Mouse (Mus musculus) c-Kit-positive CD71-positive TER-119-negative erythroid progenitor cells, embryonic 14.5 days (primary cell): ENCODE measurements around the gene Tbc1d32.
"Not testable (repeated sequence)": the region's sequence is repeated elsewhere in the genome, so short reads cannot be mapped to it uniquely, and the experiment has no call there.

Source experiments
- DNase-seq: peaks from one replicate; pipeline ENCODE4 v3.0.0-alpha.2; 2013; ENCODE audit warnings: low read depth

Tbc1d32 gene

DNA sequence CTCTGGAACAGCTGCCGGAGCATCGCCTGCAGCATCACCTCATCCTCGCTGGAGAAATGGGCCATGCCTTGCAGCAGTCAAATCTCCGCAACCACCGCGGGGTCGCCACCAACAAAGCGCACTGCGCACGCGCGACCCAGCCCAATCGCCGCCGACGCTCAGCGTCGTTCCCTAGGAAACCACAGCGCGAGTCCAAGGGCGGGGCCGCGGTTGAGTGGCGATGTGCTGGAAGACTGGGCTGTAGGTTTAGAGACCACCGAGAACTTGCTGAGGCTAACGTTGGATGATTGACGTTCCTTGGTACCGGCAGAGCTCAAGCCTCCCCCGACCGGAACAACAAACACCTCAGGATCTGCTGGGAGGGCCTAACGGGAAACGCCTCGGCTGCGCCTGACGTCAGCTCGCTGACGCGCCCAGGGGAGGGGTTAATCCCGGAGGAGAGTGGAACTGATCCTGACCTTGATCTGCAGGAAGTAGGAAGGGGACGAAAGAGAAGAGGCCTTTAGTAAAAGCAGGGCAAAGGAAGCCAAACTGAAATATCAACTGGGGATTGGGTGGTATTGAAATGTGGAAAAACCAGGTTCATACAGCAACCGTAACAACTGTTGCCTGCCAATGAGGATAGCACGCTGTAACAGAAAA, at the start of gene Tbc1d32:
Tbc1d32 (minus strand) TSS at position 122 of the 642 bp plus-strand sequence.
- peak; percentile 67 for DNase-seq

DNA sequence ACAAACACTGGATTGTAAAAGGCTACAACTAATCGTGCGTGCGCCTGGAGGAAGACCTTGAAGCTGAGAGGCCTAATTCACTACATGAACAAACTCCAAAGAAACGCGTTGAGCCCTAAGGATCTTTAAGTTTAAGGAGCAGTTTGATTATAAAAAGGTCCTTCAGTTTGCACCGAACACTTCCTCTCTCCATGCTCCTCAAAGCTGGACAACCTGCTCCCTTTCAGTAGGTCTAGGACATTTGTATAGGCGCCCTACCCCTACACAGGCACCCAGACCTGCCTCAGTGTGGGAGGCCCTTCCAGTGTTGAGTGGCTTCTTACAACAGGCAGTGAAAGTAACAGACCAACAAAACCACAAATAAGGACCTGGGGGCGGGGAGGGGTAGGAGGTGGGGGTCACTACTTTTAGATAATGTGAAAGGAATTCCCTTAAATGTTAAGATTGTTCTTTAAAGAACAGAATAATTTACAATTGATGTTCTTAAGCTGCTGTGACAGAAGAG, 666 bp downstream of the Tbc1d32 start:
- no peak for DNase-seq

DNA sequence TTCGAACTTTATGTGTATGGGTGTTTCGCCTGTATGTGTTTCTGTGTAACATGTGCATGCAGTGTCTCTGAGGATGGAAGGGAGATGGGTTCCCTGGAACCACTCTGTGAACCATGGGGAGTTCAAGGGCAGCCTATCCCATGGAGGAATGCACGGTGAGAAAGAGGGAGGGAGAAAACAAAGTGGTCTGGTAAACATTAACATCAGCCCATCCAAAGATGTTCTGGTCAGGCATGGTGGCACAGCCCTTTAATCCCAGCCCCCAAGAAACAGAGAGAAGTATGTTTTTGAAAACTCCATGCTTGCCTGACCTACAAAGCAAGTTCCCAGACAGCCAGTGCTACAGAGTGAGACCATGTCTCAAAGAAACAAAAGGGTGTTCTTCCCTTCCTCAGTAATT, 12.7 kb downstream of the Tbc1d32 start:
- no peak for DNase-seq

DNA sequence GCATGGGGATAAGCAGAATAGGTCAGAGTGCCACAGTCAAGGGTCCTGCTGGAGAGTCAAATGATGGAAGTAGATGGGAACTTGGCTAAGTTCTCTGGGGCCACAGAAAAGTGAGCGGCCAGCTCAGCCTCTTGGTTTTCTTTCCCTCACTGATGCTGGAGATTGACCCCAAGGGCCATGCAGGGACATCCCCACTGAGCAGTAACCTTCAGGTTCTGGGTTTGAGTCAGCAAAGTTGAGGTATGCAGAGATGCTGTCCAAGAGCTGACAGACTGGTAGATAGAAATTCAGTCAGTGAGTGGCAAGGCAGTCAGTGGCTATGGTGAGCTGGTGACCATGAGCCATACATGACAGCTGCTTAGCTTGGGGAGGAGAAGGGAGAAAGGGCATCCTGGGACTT, 18.1 kb downstream of the Tbc1d32 start:
- no peak for DNase-seq

DNA sequence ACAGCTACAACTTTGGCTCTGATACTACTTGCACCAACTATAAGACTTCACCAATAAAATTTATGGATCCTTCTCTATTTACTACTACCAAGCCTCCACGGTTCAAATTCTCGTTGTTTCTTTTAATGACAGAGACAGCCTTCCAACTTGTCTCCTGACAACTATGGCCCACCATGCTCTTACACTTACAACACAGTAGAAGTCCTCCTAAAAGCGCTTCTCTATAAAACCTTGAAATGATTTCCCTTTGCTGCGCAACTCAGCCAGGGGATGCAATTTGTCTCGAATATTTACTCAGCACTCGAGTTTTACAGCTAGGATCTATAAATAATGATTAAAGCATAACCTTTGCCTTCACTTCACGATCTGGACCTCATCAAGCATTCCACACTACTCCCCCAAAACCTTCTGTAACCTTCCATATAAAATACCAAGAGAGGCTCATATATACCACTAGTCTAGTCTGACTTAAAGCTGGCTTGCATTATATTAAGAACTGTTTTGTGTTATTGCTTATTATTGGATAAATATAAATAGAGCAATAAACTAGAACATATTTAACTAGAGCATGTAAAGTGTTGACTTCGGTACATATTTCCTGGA, 21.6 kb downstream of the Tbc1d32 start:
- no peak for DNase-seq

DNA sequence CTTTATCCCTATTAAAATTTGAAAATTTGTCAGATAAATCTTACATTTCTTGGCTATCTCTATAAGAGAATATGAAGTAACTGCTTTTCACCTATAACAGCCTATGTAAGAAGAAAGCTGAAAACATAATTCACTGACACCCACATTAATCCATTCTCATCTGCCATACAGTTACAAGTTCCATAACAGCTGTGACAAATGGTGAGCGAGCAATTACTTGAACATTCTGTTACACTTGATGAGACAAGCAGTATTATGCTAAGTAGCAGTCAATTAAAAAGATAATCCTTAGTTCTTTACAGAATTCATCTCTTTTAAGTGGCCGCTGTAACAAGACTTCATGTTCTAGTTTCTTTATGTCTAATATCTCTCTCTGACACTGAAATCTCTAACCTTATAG, 24.1 kb downstream of the Tbc1d32 start:
- DNase-seq, result no peak

DNA sequence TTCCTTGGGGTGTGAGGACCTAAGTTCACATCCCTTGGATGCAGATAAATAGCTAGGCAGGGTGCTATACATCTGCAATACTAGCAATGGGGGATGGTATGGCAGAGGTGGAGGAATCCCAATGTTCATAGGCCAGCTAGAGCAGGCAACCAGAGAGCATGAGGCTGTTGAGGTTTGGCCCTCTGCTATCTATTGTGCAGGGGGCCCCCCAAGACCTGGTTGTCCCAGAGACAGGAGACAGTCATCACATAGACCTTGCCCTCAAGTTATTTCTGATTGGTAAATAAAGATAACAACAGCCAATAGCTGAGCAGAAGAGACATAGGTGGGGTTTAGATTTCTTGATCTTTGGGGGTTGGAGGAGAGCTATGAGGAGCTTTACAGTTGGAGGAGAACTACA, 28.6 kb downstream of the Tbc1d32 start:
- no peak for DNase-seq

DNA sequence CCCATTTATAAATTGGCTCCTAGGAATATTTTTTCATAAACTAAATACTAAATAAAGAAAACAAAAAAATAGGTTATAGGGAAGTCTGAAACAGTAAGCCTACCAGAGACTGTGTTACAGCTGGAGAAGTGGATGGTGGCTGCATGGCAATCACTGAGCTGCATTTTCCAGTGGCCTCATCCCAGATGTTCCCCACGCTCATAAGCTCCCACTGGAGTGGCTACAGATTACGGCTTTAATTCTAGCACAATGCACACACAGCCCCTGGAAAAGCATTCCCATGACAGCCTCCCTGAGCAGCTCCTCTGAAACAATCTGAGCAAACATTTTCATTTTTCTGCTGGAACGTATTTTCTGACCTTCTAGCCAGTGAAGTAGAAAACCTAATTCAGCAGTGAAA, 29.8 kb downstream of the Tbc1d32 start:
- no peak for DNase-seq

DNA sequence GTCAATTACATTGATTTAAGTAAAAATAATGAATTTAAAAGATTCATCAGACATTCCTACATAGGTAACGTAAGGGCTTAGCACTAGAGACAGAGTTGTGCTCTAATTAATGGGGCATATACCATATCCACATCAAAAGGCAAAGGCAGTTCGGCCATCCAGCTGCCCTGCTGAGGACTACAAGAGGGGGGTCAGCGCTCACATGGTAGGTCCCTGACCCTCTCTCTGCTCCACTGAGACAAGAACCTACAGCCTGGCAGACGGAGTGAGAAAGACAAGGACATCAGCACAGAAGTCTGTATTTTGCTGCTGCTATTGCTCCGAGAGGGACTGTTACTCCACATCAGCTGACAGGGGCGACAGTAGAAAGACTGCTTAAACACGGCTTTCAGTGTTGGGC, 34.2 kb downstream of the Tbc1d32 start:
- no peak for DNase-seq

DNA sequence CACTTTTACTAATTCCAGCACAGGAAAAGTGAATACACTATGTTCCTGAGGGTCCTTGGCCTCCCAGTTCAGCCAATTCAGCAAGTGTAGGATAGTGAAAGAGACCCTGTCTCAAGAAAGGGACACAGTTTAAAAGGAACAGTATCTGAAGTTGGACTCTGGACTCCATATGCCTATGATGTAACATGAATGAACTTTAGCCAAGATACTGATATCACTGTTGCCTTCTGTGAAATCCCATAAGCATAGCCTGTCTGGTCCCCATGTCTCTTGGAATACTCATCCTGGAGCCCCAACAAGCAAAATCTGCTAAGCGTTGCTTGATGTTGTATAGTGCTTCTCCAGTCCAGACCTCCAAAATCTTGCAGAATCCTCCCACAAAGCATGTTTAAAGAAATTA, 46.8 kb downstream of the Tbc1d32 start:
- no peak for DNase-seq

DNA sequence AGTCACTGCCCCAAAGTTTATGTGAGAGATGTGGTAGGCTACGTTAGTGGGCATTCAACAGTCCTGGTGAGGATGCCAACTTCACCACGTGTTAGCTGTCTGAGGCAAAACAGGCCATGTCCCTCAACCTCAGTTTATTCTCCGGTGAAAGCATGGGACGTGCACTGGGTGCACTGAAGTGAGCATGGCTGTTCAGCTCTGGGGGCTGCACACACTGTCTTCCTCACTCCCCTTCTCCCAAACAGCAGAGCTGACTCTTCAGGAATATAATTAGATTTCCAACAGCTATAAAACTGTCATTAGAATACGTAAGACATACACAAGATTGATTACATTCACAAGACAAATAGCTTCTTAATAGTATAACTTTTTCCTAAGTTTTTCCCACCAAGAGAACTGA, 55.3 kb downstream of the Tbc1d32 start:
- DNase-seq, result no peak

DNA sequence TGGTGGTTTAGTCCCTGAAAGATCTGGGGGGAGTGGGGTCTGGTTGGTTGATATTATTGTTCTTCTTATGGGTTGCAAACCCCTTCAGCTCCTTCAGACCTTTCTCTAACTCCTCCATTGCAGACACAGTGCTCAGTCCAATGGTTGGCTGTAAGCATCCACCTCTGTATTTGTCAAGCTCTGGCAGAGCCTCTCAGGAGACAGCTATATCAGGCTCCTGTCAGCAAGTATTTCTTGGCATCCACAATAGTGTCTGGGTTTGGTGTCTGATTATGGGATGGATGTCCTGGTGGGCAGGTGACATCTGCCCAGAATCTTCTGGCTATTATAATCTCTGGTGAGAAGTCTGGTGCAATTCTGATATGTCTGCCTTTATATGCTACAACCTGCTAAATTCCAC, 60.8 kb downstream of the Tbc1d32 start:
- not testable (repeated sequence) for DNase-seq

DNA sequence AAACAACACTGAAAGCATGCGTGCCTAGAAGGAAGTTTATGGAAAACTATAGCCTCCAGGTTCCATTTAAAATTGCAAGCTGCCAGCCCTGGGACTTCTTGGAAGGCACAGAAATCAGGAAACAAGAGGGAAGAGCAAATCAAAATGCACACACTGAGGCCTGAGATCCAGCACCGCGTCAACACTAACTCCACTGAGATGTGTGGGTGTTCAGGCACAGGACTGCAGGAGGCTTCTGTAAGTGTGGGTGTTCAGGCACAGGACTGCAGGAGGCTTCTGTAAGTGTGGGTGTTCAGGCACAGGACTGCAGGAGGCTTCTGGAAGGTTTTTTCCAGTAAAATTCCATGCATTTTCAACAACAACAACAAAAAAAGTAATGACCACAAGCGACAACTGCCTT, 62.7 kb downstream of the Tbc1d32 start:
- no peak for DNase-seq

DNA sequence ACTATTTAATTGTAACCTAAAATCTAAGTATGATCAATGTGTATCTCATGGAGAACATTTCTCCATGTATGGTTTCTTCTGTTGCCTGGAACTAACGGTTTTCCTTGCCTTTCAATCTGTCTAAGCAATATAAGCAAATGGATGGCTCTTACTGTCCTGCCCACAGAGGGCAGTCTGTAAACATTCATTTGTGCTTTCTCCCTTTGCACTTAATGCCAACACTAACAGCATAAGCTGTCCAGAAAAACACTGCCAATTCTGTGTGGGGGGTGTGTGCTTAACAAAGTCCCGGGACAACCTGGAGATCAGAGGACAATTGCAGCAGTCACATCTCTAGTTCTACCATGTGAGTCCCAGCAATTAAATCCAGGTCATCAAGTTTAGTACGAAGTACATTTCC, 64.1 kb downstream of the Tbc1d32 start:
- DNase-seq, result no peak

DNA sequence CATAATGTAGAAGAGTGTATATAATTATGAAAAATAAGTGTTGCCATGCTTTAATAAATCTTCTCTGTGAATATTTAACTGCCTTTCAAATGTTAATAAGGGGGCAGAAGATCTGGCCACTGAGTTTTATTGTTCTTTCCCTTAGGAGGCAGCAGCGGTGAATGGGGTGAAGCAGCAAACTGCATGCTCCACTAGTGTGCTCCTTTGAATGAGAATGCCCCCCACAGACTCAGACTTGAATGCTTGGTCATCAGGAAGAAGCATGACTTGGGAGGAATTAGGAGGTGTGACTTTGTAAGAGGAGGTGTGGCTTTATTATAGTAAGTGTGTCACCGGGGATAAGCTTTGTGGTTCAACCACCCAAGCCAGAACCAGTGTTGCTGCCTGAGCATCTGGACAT, 69.7 kb downstream of the Tbc1d32 start:
- no peak for DNase-seq

DNA sequence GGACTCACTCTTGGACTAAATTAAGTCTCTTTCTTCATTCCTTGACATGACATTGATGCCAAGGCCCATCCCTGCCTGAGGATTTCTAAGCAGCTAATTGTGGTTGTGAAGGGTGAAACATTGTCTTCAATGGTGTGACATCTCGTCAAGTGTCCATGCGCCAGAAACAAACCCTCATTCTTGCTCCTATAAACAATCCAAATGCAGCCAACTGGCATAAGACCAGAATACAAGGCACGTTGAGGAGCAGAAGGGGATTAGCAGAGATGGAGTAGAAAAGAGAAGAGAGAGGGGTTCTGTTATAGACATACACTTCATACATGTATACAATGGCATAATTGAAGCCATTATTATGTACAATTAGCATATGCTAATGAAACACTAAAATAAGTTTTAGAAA, 70.3 kb downstream of the Tbc1d32 start:
- DNase-seq, result no peak

DNA sequence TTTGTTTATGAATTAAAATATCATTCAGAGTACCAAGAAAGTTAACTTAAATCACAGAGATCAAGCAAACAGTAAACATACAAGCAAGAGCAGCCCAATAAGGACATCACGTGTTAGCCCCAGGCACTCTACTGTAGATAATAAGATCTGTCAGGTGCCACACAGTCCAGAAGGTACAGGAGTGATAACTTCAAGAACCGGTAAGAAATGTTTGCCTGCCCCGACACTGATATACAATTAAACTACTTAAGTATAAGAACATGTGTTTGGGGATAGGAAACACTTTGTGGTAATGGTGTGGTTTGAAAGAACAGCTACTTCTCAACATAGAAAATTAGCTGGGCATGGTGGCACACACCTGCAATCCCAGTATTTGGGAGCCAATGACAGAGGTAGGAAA, 71.5 kb downstream of the Tbc1d32 start:
- DNase-seq, result peak; percentile 6

DNA sequence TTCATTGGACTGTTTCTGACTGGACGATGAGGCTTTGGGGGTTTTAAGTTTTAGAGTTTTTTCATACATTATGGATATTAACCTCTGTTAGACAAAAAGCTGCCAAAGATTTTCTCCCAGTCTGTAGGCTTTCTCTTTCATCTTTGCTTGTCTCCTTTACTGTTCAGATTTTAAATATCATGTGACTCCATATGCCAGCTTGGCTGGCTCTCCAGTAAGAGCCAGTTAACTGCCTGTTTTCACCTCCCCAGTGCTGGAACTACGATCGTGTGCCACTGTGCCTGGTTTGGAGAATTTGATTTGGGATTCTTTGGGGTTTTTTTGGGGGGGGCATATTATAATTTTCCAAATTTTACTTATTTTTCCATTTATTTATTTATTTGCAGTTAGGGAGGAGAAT, 79.6 kb downstream of the Tbc1d32 start:
- no peak for DNase-seq

DNA sequence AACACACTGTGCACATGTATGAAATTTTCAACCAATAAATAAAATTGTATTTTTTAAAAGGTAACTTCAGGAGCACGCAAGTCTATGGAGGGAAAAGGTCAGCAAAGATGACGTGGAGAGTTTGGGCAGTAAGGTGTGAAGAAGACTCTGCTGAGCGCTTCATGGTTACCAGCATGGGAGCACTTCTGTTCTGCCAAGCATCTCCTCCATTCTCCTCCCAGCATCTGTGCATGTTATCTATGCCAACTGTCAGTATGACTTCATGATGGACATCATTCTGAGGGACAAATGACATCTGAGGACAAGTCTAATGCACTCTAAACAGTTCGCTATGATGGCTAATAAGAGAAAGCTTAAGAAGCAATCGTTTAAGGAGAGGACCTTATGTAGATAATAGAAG, 91.3 kb downstream of the Tbc1d32 start:
- DNase-seq, result no peak

DNA sequence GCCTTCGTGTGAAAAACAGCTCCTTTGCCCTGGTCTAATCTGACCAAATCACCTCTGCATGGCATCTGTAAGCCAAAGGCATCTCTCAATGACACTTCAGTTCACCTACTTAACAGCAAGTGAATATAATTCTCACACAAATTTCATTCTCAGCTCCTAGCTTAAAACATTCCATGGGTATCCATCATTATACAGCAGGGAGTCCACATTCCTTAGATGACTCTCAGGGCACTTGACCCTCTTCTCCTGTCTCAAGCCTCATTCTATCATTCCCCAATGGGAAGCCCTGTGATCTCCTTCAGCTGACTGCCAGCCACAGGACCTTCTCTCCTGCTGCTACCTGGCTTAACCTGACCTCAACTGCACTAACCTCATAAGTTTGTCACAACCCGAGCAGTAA, 98.8 kb downstream of the Tbc1d32 start:
- no peak for DNase-seq

DNA sequence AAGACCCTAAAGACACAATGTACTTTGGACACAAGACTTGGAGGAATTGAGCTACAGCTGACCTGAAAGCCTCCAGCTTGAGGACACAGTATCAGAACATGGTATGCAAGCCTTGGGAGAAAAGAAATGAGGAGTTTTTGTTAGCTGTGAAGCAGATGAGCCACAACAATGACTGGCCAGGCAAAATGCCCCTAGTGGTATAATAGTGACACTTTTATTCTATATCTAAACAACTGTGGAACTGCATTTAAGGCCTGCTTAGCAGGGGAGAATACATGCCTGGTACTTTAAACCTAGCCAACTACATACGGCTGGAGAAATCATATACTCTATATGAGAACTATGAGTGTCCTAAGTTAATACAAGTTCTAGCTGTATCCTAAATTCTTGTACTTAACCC, 101.5 kb downstream of the Tbc1d32 start:
- DNase-seq, result no peak

DNA sequence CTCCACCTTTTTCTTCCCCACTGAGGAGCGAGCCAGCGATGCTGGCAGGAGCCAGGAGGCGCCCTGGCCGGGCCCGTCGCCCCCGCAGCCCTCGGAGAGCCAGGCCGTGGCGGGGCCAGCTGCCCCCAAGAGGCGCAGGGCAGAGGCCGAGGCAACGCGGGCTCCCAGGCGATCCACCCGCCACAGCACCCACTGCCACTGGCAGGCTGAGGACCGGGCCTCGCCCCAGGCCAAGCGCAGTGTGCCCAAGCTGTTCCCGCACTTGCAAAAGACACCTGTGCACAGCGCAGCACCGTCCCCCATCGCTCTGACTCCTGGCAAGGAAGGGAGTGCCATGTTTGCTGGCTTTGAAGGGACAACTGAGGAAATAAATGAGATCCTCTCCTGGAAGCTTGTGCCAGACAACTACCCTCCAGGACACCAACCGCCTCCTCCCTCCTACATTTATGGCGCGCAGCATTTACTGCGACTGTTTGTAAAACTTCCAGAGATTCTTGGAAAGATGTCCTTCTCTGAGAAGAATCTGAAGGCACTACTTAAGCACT, 112.8 kb downstream of the Tbc1d32 start:
- no peak for DNase-seq

DNA sequence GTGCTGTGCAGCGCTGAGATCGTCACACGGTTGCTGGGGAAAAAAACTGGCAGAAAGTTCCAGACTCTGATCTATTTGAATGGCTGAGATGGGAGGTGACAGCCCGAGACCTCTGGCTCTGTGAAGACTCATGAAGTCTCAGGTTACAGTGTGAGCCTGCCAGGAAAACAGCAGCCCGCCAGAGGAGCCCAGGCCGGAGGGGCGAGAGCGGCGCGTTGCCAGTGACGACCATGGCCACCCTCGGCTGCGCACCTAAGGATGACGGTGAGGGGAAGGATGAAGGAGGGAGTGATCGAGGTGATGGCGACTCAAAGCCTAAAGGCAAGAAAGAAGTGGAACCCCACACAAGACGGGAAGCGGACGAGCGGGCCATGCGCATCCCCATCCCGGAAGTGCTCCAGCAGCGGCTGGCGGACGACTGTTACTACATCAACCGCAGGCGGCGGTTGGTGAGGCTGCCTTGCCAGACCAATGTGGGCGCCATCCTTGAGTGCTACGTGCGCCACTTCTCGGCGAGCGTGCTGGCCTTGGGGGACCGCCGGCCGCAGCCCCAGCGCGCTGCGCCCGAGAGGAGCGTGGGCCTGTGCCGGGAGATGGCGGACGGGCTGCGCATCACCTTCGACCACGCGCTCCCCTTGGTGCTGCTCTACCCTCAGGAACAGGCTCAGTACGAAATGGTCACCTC, 113.4 kb downstream of the Tbc1d32 start:
- DNase-seq, result no peak
